Mouse (Mus musculus): ENCODE data around the gene Gm26727.
"Not testable (repeated sequence)": the region's sequence is repeated elsewhere in the genome, so short reads cannot be mapped to it uniquely, and the experiment has no call there.

Gene Gm26727

GRCm38 (mm10) chr2:67433081-67433480 is at the start of gene Gm26727:
Gene Gm26727, minus strand, starts transcription at chr2:67433181.
- no peak for DNase-seq

GRCm38 (mm10) chr2:67481051-67481450 is 48.1 kb upstream of the Gm26727 start:
- DNase-seq = no peak

- DNase-seq = no peak
Measured at GRCm38 (mm10) chr2:67477753-67478152, 44.8 kb upstream of the Gm26727 start.

GRCm38 (mm10) chr2:67470030-67470429 is 37.0 kb upstream of the Gm26727 start:
- DNase-seq = not testable (repeated sequence)

GRCm38 (mm10) chr2:67467036-67467435 is 34.1 kb upstream of the Gm26727 start:
- no peak for DNase-seq

- DNase-seq = no peak
Measured at GRCm38 (mm10) chr2:67460857-67461256, 27.9 kb upstream of the Gm26727 start.

- no peak for DNase-seq
Measured at GRCm38 (mm10) chr2:67447206-67447605, 14.2 kb upstream of the Gm26727 start.

- no peak for DNase-seq
Measured at GRCm38 (mm10) chr2:67446772-67447171, 13.8 kb upstream of the Gm26727 start.

GRCm38 (mm10) chr2:67445780-67446179 is 12.8 kb upstream of the Gm26727 start, which contains the start of gene Xirp2:
Gene Xirp2, plus strand, starts transcription at chr2:67446002.
- no peak for DNase-seq

- no peak for DNase-seq
Measured at GRCm38 (mm10) chr2:67438309-67438708, 5.3 kb upstream of the Gm26727 start.

- DNase-seq = no peak
Measured at GRCm38 (mm10) chr2:67422799-67423198, 10.2 kb downstream of the Gm26727 start.

- DNase-seq = no peak
Measured at GRCm38 (mm10) chr2:67420853-67421252, 12.1 kb downstream of the Gm26727 start.

GRCm38 (mm10) chr2:67413425-67413824 is 19.6 kb downstream of the Gm26727 start, which contains the start of gene Gm21830:
Gene Gm21830, plus strand, starts transcription at chr2:67413725.
- DNase-seq = not testable (repeated sequence)

Measured in spleen, adult 18-20 months (tissue).